Mouse (Mus musculus) heart, adult 8-10 months (tissue): ENCODE results near the gene Slc7a6. TPM values are rescaled to one million over a fixed set of nuclear protein-coding genes. Genes with fewer than 3 reads are reported as not detected.
A peak's percentile ranks its signal among the peaks of the same experiment; 100 is the strongest.

Experiments
- DNase-seq: peaks from one replicate; pipeline ENCODE4 v3.0.0; 2022; ENCODE audit warnings: low spot score
- total RNA-seq, 4 experiments: library from RNA; stranded (reverse); gene quantifications; 2 replicates each; pipeline ENCODE4 v1.2.4; 2022

Slc7a6 gene
- total RNA-seq, 4 experiments from 2014 or later, result 6.9 to 10.8 (median 9.6) TPM

DNA sequence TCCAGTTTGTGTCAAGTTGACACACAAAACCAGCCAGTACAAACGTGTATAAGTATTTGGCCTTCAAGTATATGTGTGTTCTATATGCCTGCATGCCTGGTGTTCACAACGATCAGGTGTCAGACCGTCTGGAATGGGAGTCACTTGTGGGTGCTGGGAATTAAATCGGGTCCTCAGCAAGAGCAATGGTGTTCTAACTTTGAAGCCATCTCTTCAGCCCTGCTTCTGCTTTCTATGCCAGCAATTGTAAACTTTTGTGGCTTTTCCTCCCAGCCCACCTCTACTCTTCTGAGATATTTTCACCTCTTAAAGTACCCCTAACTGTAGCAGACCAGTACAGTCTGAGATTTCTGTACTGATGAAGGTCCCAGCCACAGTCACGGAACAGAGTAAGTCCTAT, 28.5 kb upstream of the Slc7a6 start:
- DNase-seq, result no peak

- DNase-seq, result peak; percentile 82
Measured at GRCm38 (mm10) chr8:106140769-106141168, 27.9 kb upstream of the Slc7a6 start.

DNA sequence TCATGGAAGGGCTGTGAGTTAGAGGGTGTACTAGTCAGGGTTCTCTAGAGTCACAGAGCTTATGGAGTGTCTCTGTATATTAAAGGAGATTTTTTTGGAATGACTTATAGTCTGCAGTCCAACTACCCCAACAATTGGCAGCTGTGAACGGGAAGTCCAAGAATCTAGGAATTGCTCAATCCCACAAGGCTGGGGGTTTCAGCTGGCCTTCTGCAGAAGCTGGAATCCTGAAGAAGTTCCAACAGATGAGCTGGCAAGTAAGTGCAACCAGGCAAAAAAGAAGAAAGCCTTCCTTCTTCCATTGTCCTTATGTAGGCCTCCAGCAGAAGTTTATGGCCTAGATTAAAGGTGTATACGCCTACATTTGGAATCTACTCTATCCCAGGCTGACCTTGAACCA, 23.3 kb upstream of the Slc7a6 start:
- no peak for DNase-seq

DNA sequence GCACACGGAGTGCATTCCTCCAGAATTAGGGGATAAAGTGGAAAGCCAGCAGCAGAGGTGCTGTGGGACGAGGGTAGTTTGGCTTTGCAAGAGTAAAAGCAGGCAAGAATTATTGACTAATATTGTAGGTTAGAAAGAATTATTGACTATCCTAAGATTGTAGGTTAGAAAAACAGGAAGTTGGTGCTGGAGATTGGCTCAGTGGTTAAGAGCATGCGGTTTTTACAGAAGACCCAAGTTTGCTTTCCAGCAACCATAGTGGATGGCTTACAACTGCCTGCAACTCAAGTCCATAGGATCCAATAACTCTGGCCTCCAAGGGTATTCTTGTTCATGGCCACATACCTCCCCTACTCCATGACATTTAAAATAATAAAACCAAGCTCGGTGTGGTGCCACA, 22.6 kb upstream of the Slc7a6 start:
- no peak for DNase-seq

DNA sequence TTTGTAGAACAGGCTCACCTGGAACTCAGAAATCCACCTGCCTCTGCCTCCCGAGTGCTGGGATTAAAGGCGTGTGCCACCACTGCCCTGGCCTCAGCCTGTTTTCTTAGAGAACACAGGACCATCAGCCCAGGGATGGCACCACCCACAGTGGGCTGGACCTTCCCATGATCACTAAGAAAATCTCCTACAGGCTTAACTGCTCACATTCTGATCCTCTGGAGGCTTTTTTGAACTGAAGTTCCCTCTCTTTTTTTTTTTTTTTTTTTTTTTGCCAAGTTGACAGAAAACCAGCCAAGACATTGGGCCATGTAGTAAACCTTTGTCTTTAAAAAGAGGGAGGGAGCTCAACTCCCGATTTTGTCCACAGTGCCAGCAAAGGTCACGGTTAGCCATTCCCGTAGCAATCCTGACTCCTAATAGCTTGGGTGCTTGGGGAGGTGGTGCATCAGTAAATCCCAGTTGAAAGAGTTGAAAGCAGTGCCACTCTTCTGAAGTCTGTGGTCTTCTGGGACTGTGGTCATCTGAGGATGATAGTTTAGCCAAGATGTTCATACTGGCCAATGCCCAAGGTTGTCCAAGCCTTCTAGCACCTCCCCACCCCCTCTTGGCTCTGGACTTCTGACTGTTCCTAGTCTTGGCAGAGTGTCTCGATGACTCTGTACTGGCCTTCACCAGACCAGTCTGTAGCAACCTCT, 20.6 kb upstream of the Slc7a6 start:
- no peak for DNase-seq

DNA sequence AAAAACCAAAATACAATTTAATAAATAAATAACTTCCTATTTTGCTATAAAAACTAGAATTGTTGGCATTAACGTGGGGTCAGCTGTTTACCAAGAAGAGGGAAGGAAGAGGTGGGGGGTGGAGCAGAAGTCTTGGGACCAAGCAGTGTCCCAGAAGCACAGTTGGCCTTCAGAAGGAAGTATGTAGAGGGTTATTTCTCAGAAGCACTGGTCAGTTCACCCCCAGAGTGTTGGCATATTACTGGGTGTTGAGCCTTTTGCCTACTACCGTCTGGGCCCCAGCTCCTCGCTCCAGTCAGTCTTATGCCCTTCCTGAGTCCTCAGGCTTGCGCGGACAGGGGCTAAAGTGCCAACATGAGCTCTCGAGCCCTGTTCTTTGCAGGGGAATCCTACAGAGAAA, 19.6 kb upstream of the Slc7a6 start:
- DNase-seq, result no peak

DNA sequence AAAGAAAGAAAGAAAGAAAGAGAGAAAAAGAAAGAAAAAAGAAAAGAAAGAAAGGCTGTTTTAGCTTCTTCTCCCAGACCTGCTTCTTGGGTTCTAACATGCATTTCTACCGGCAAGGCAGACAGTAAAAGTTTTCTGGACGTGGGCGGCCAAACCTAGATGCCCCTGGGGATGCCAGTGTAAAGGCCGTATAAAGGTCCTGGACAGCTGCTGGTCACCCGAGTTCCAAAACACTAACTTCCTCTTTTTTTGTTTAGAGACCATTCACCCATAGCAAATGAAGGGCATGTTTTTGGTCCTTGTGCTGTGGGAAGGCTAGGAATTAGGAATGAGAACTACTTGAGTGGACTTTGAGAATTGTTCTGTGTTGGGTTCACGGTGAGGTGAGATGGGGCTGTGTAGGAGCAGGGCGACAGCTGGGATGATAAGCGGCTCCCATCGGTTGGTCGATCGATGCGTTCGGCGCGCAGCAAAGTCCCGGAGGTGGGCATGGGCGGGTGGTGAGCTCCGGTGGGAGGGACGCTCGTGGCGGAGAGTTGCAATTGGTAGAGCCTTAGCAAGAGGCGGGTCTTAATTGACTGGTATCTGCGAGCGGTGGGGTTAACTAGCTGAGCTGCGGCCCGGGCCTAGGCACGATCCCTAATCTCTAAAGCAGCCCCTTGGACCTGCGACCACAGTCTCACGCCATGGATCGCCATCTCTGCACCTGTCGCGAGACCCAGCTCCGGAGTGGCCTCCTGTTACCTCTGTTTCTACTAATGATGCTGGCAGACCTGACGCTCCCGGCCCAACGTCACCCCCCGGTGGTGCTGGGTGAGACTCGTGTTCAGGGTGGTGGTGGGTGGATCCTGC, 18.6 kb upstream of the Slc7a6 start, which contains the start of gene Pla2g15:
Pla2g15 (plus strand) TSS at position 599 of the 852 bp plus-strand sequence.
- DNase-seq, result peak; percentile 93

GRCm38 (mm10) chr8:106150653-106151000, 18.0 kb upstream of the Slc7a6 start:
- no peak for DNase-seq

DNA sequence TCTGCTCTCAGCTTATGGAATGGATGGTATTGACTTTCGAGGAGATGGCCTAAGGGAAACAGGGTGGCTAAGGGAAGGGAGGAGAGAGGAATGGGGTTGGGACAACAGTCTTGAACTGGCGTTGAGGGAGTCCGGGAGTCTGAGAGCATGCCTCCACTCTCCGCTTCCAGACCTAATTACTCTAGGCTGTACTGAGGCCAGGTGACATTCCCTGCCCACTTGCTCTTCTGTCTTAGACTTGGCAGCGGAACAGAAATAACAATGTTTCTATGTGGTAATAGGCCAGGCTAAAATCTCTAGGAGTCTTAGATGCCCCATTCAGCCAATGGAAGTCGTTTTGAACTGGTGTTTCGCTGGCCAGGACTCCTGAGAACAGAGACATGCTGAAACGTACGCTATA, 17.6 kb upstream of the Slc7a6 start:
- no peak for DNase-seq

GRCm38 (mm10) chr8:106152876-106153275, 15.8 kb upstream of the Slc7a6 start:
- DNase-seq, result no peak

DNA sequence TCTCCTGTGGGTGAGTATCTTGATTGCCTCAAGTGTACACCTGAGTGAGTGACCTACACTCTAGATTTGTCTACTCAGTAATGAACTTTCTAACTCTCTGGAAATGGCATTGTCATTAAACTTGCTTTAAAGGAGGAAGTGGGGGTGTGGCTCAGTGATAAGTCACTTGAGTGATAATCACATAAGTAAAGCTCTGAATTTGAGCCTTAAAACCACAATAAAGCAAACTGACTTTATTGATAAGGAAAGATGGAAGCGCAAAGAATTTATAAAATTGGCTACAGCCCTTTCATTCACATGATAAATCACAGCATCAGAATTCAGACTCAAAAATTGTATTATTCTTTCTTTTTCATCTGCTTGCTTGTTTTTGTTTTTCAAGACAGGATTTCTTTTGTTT, 11.2 kb upstream of the Slc7a6 start:
- DNase-seq, result no peak

DNA sequence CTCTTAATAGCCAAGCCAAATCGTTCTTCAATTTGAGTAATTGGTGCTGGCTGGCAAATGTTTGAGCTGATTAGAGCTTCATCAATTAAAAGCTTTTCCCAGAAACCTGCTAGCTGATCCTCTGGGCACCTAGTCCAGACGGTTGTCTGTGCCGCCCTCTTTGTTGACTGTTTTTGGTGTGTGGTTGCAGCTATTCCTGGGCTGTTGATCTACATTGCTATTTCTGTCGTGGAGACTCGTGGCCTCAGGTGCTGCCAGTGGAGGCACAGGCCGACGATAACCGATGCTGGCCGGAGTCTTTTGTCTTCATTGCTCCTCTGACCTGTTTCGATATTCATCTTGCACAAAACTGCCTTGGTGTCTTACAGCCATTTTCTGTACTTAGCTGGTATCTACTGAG, 10.3 kb upstream of the Slc7a6 start:
- peak; percentile 43 for DNase-seq

DNA sequence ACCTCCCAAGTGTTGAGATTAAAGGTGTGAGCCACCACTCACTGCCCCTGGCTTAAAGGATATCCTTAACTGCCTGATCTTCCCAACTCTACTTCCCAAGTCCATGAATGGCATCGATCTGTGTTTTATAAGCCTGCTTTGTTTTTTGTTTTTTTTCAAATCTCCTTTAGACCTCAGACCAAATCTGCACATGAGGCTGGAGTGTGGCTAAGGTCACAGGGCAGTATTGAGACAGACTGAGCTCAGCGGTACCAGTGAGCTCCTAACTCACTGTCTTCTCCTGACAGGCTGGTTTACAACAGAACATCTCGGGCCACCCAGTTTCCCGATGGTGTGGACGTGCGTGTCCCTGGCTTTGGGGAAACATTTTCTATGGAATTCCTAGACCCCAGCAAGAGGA, 8.8 kb upstream of the Slc7a6 start:
- no peak for DNase-seq

GRCm38 (mm10) chr8:106163251-106163650, 5.4 kb upstream of the Slc7a6 start:
- DNase-seq, result no peak

GRCm38 (mm10) chr8:106165460-106165859, 3.2 kb upstream of the Slc7a6 start:
- peak; percentile 74 for DNase-seq

- peak; percentile 24 for DNase-seq
Measured at GRCm38 (mm10) chr8:106169017-106169933, 618 bp downstream of the Slc7a6 start.

GRCm38 (mm10) chr8:106169934-106170480, 1.4 kb downstream of the Slc7a6 start:
- DNase-seq, result no peak

DNA sequence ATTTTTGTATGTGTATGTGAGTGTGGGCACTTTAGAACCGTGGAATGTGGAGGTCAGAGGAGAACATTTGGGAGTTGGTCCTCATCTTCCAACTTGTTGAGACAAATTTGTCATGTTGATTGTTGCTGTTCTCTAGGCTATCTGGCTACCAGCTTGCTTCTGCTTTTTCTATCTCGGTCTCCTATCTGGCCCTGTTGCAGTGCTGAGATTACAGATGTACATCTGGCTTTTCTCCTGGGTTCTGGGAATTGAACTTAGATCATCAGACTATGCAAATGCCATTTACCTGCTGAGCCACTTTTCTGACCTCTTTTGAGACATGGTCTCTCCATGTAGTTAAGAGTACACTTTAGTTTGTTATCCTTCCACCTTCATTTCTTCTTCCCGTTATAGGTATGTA, 4.9 kb downstream of the Slc7a6 start:
- DNase-seq, result no peak

- no peak for DNase-seq
Measured at GRCm38 (mm10) chr8:106176891-106177290, 8.2 kb downstream of the Slc7a6 start.

DNA sequence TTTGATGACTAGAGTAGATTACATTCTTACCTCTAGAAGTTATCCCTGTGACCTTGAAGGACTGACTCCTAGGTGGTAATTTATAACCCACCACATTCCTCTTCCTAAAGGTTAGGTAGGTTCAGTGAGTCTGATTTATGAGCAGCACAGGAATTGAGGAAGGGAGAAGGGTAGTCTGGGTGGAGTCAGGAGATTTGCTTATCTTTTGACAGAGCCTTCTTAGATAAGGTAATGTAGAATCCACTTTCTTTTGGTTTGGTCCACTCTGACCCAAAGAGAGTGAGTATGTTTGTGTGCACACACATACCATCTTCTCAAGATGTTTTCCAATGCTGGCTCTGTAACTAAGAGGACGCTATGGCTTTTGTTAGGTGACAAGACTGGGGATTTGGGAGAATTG, 8.9 kb downstream of the Slc7a6 start:
- DNase-seq, result no peak

GRCm38 (mm10) chr8:106178428-106178827, 9.8 kb downstream of the Slc7a6 start:
- DNase-seq, result no peak
